Mouse (Mus musculus) gonadal fat pad, adult 2 months (tissue): ENCODE results near the gene Ing1. TPM values are rescaled to one million over a fixed set of nuclear protein-coding genes. Genes with fewer than 3 reads are reported as not detected.

Experiments
- DNase-seq: peaks from one replicate; pipeline ENCODE4 v3.0.0-alpha.2; 2012; ENCODE audit warnings: low read depth
- polyA plus RNA-seq: library from polyadenylated mRNA; depleted of rRNA; stranded (reverse); fragments of >200 nt; gene quantifications from 2 replicates; pipeline ENCODE4 v1.2.3, GENCODE M21; 2012; rRNA removed

The Ing1 gene
- polyA plus RNA-seq, 1 experiment, result 16.2 TPM

GRCm38 (mm10) chr8:11585513-11586373 is 30.4 kb downstream of the Ing1 start:
- no peak for DNase-seq

GRCm38 (mm10) chr8:11586374-11586745 is 31.0 kb downstream of the Ing1 start:
- no peak for DNase-seq

GRCm38 (mm10) chr8:11591837-11592236 is 36.5 kb downstream of the Ing1 start:
- DNase-seq, result no peak

GRCm38 (mm10) chr8:11592296-11592695 is 36.9 kb downstream of the Ing1 start:
- no peak for DNase-seq

GRCm38 (mm10) chr8:11593222-11593884 is 38.0 kb downstream of the Ing1 start:
- no peak for DNase-seq

- no peak for DNase-seq
Observed at GRCm38 (mm10) chr8:11600301-11600951, 45.1 kb downstream of the Ing1 start.

- no peak for DNase-seq
Observed at GRCm38 (mm10) chr8:11602006-11602680, 46.8 kb downstream of the Ing1 start.

GRCm38 (mm10) chr8:11608848-11609247 is 53.5 kb downstream of the Ing1 start:
- DNase-seq, result no peak

Other genes starting within 250 kb of the Ing1 start
- 148 and 239 TPM in 2 replicates for gene Col4a2, start 242.8 kb upstream of the Ing1 start, polyA plus RNA-seq
- 368 and 759 TPM in 2 replicates for gene Col4a1, start 242.7 kb upstream of the Ing1 start, polyA plus RNA-seq
- 39.1 and 46.9 TPM in 2 replicates for gene Rab20, start 76.9 kb upstream of the Ing1 start, polyA plus RNA-seq
- gene Naxd, start 58.1 kb upstream of the Ing1 start, polyA plus RNA-seq, result 186 and 189 TPM in 2 replicates
- 36.2 and 39.0 TPM in 2 replicates for gene Cars2, start 4.8 kb upstream of the Ing1 start, polyA plus RNA-seq
- gene Ankrd10, start 80.2 kb downstream of the Ing1 start, polyA plus RNA-seq, result 58.8 and 66.0 TPM in 2 replicates
- 0.74 TPM in 1 of 2 replicates, not detected in the other for gene 1700016D06Rik, start 145.5 kb downstream of the Ing1 start, polyA plus RNA-seq
- 24.5 and 29.9 TPM in 2 replicates for gene Arhgef7, start 172.2 kb downstream of the Ing1 start, polyA plus RNA-seq